Comparison of ENCODE assay signal across 8 mouse cellular contexts in genomic region chr13:54504611-54505260, GRCm38 (mm10). TPM values are rescaled to one million over a fixed set of nuclear protein-coding genes. Genes with fewer than 3 reads are reported as not detected.
DNase-seq lines count a peak whose midpoint lies in the region; ATAC-seq and TF ChIP-seq lines count a peak whose summit lies in the region.

No protein-coding gene starts in this region.

- TF ChIP-seq CTCF in heart, adult 2 months (IDR thresholded peaks at IDR 0.05), result no peak
- no peak for TF ChIP-seq CTCF in ES-Bruce4 (IDR thresholded peaks at IDR 0.05; ENCODE audit: low read depth, low read length)

- ATAC-seq in forebrain, embryonic 13.5 days, result no peak
- no peak for ATAC-seq in liver, embryonic 11.5 days (replicated peaks; ENCODE audit: low FRiP score)
- ATAC-seq in stomach, embryonic 15.5 days (ENCODE audit: insufficient read depth, low FRiP score, low read depth), result no peak

- H3K4me3 ChIP-seq in heart, adult 2 months, result peak overlapping the region; percentile 77
- peak overlapping the region; percentile 88 for H3K4me3 ChIP-seq in ES-Bruce4 (ENCODE audit: low read depth, low read length)
- peak overlapping the region; percentile 73 for H3K4me3 ChIP-seq in forebrain, embryonic 13.5 days
- H3K4me3 ChIP-seq in liver, embryonic 11.5 days (ENCODE audit: low read depth, low read length), result peak overlapping the region; percentile 78
- H3K4me3 ChIP-seq in stomach, embryonic 15.5 days (replicated peaks), result peak overlapping the region; percentile 73

- H3K36me3 ChIP-seq in heart, adult 2 months (ENCODE audit: control insufficient read depth, insufficient read depth, low read length), result no peaks in the 10 kb centered on the region
- no peaks in the 10 kb centered on the region for H3K36me3 ChIP-seq in ES-Bruce4 (ENCODE audit: control insufficient read depth, insufficient read depth, low read length, poor library complexity, severe bottlenecking)
- 0 out of 2 replicates have a peak, but pooled peaks cover 2% of the 10 kb centered on the region for H3K36me3 ChIP-seq in forebrain, embryonic 13.5 days (ENCODE audit: poor library complexity, severe bottlenecking)
- H3K36me3 ChIP-seq in liver, embryonic 11.5 days (ENCODE audit: control insufficient read depth, insufficient read depth, low read length), result no peaks in the 10 kb centered on the region
- H3K36me3 ChIP-seq in stomach, embryonic 15.5 days, result no peaks in the 10 kb centered on the region

- no peak for DNase-seq in heart, adult 2 months
- no peak for DNase-seq in heart, postnatal 14 days
- no peak for DNase-seq in liver, embryonic 11.5 days (ENCODE audit: low spot score)
- DNase-seq in layer of hippocampus, postnatal 14 days (ENCODE audit: low spot score in 2 of 2), result no peak
- DNase-seq in cerebellum, adult 9-10 months, result no peak

- no peak overlapping the region for H3K27ac ChIP-seq in heart, adult 2 months
- no peak overlapping the region for H3K27ac ChIP-seq in ES-Bruce4 (ENCODE audit: insufficient read depth, low read length)
- peak overlapping the region; percentile 79 for H3K27ac ChIP-seq in forebrain, embryonic 13.5 days
- H3K27ac ChIP-seq in liver, embryonic 11.5 days (ENCODE audit: low read depth, low read length), result no peak overlapping the region
- H3K27ac ChIP-seq in stomach, embryonic 15.5 days, result no peak overlapping the region

- WGBS in heart, adult 2 months, result 62% methylated on average over 7 of the region's 7 CpGs
- 51% methylated on average over 7 of the region's 7 CpGs for WGBS in forebrain, embryonic 13.5 days
- 29% methylated on average over 7 of the region's 7 CpGs for WGBS in liver, embryonic 11.5 days
- 30% methylated on average over 7 of the region's 7 CpGs for WGBS in stomach, embryonic 15.5 days

- peak overlapping the region; percentile 90 for H3K4me2 ChIP-seq in forebrain, embryonic 13.5 days
- H3K4me2 ChIP-seq in liver, embryonic 11.5 days, result peak overlapping the region; percentile 88
- peak overlapping the region; percentile 97 for H3K4me2 ChIP-seq in stomach, embryonic 15.5 days

- H3K27me3 ChIP-seq in heart, adult 2 months (ENCODE audit: control insufficient read depth, insufficient read depth, low read length), result no peaks in the 10 kb centered on the region; the same call in 1 of the 2 replicates
- no peaks in the 10 kb centered on the region for H3K27me3 ChIP-seq in ES-Bruce4 (ENCODE audit: control insufficient read depth, insufficient read depth, low read length, poor library complexity, severe bottlenecking)
- 0 out of 2 replicates have a peak, but pooled peaks cover 8% of the 10 kb centered on the region for H3K27me3 ChIP-seq in forebrain, embryonic 13.5 days
- no peaks in the 10 kb centered on the region; the same call in 1 of the 2 replicates for H3K27me3 ChIP-seq in liver, embryonic 11.5 days (replicated peaks; ENCODE audit: control insufficient read depth, insufficient read depth, low read length)
- no peaks in the 10 kb centered on the region for H3K27me3 ChIP-seq in stomach, embryonic 15.5 days (replicated peaks)

- no peak for TF ChIP-seq POLR2A in heart, adult 2 months (IDR thresholded peaks at IDR 0.05; ENCODE audit: insufficient read depth, low read depth, low read length)
- no peak for TF ChIP-seq POLR2A in ES-Bruce4 (IDR thresholded peaks at IDR 0.05; ENCODE audit: insufficient read depth, low read length)

- no peaks in the 10 kb centered on the region for H3K9me3 ChIP-seq in ES-Bruce4 (replicated peaks; ENCODE audit: control insufficient read depth, insufficient read depth, low read length, poor library complexity, severe bottlenecking)
- H3K9me3 ChIP-seq in forebrain, embryonic 13.5 days (replicated peaks), result no peaks in the 10 kb centered on the region
- no peaks in the 10 kb centered on the region for H3K9me3 ChIP-seq in liver, embryonic 11.5 days (ENCODE audit: control insufficient read depth, low read length)
- H3K9me3 ChIP-seq in stomach, embryonic 15.5 days, result no peaks in the 10 kb centered on the region

- no peaks in the 10 kb centered on the region for H3K79me2 ChIP-seq in heart, adult 2 months (replicated peaks; ENCODE audit: control insufficient read depth, insufficient read depth, low read length)

- peaks cover 3% of the 10 kb centered on the region; the same call in 1 of the 2 replicates for H3K4me1 ChIP-seq in heart, adult 2 months (ENCODE audit: control insufficient read depth, insufficient read depth, low read length)
- no peaks in the 10 kb centered on the region for H3K4me1 ChIP-seq in ES-Bruce4 (ENCODE audit: control insufficient read depth, insufficient read depth, low read length)
- H3K4me1 ChIP-seq in forebrain, embryonic 13.5 days, result peaks cover 17% of the 10 kb centered on the region
- H3K4me1 ChIP-seq in liver, embryonic 11.5 days (replicated peaks; ENCODE audit: control insufficient read depth, insufficient read depth, low read length), result peaks cover 9% of the 10 kb centered on the region
- 0 out of 2 replicates have a peak, but pooled peaks cover 9% of the 10 kb centered on the region for H3K4me1 ChIP-seq in stomach, embryonic 15.5 days

- H3K9ac ChIP-seq in heart, adult 2 months (ENCODE audit: low read depth, low read length), result peak overlapping the region; percentile 73; the same call in 1 of the 2 replicates
- H3K9ac ChIP-seq in ES-Bruce4 (ENCODE audit: low read depth, poor library complexity, severe bottlenecking), result peak overlapping the region; percentile 93
- H3K9ac ChIP-seq in forebrain, embryonic 13.5 days, result peak overlapping the region; percentile 87
- H3K9ac ChIP-seq in liver, embryonic 11.5 days (ENCODE audit: low read depth, low read length), result peak overlapping the region; percentile 79
- 0 out of 2 replicates have a peak overlapping the region, but pooled peaks have one; percentile 74 for H3K9ac ChIP-seq in stomach, embryonic 15.5 days

- intact Hi-C loops in heart, adult 2 months (cut with DNase I), result loop anchor here (5.0 kb wide), 1 partner anchor 63 kb away; the partner anchor contains the start of gene 4833439L19Rik
- intact Hi-C loops in heart, postnatal 14 days (cut with DNase I), result loop anchor here (2.0 kb wide), 1 partner anchor 36 kb away; the partner anchor contains the start of gene Thoc3

- TF ChIP-seq EP300 in heart, adult 2 months (IDR thresholded peaks at IDR 0.05; ENCODE audit: insufficient read depth, low read depth, low read length), result no peak
- no peak for TF ChIP-seq EP300 in ES-Bruce4 (IDR thresholded peaks at IDR 0.05; ENCODE audit: insufficient read depth, low read depth, low read length)

RNA-seq across cellular contexts. Expression of gene Simc1, which starts 1.2 kb away (rescaled TPM):
- 1 to 10 TPM; 1.7 TPM for total RNA-seq in heart, adult 2 months (2021)
- 1.9 and 2.8 TPM in 2 replicates for polyA plus RNA-seq in heart, adult 2 months (2012; rRNA removed)
- total RNA-seq in heart, postnatal 14 days (2021), result 1 to 10 TPM; 1.8 to 2.8 TPM
- polyA plus RNA-seq in ES-Bruce4 (2011; ENCODE audit: insufficient read depth, insufficient read length, low read depth, missing spikeins), result 19.1 and 22.8 TPM in 2 replicates
- 17.7 and 17.8 TPM in 2 replicates for polyA plus RNA-seq in forebrain, embryonic 13.5 days (2015; fragmentation: Nextera tagmentation; extraction: Ambion mirVana)
- polyA plus RNA-seq in liver, embryonic 11.5 days (2014; fragmentation: Nextera tagmentation; extraction: Ambion mirVana), result 10.1 and 11.6 TPM in 2 replicates
- 8.7 and 9.7 TPM in 2 replicates for polyA plus RNA-seq in stomach, embryonic 15.5 days (2015; fragmentation: Nextera tagmentation; extraction: Ambion mirVana)
- total RNA-seq in layer of hippocampus, postnatal 14 days (2021), result 10 to 100 TPM; 14.0 to 16.2 TPM

RNA-seq across cellular contexts. Expression of gene Thoc3, which starts 36.1 kb away (rescaled TPM):
- total RNA-seq in heart, adult 2 months (2021), result 10 to 100 TPM; 19.3 to 20.6 TPM
- 10.7 and 16.7 TPM in 2 replicates for polyA plus RNA-seq in heart, adult 2 months (2012; rRNA removed)
- total RNA-seq in heart, postnatal 14 days (2021), result 10 to 100 TPM; 23.4 to 26.0 TPM
- polyA plus RNA-seq in ES-Bruce4 (2011; ENCODE audit: insufficient read depth, insufficient read length, low read depth, missing spikeins), result 38.7 and 41.5 TPM in 2 replicates
- 108 and 113 TPM in 2 replicates for polyA plus RNA-seq in forebrain, embryonic 13.5 days (2015; fragmentation: Nextera tagmentation; extraction: Ambion mirVana)
- polyA plus RNA-seq in liver, embryonic 11.5 days (2014; fragmentation: Nextera tagmentation; extraction: Ambion mirVana), result 121 and 130 TPM in 2 replicates
- 104 and 109 TPM in 2 replicates for polyA plus RNA-seq in stomach, embryonic 15.5 days (2015; fragmentation: Nextera tagmentation; extraction: Ambion mirVana)
- total RNA-seq in layer of hippocampus, postnatal 14 days (2021), result 10 to 100 TPM; 37.1 to 44.4 TPM
